Mouse (Mus musculus): Measurements from ENCODE around the gene Pard3. TPM values are rescaled to one million over a fixed set of nuclear protein-coding genes. Genes with fewer than 3 reads are reported as not detected.

Gene Pard3
- polyA plus RNA-seq, 1 experiment from 2014 or later, result 17.3 TPM

- WGBS, result 49% methylated on average over 6 of the region's 6 CpGs
- Histone ChIP-seq H3K9ac (ENCODE audit: low read depth, low read length) (no peak overlapping the region), H3K27ac (ENCODE audit: low read length) (0 out of 2 replicates have a peak overlapping the region, but pooled peaks have one; percentile 15), H3K36me3 (ENCODE audit: control insufficient read depth, insufficient read depth, low read length) (no peaks in the 10 kb centered on the region), H3K4me3 (ENCODE audit: low read length) (no peak overlapping the region), H3K4me1 (ENCODE audit: control insufficient read depth, insufficient read depth, low read length) (peaks cover 19% of the 10 kb centered on the region), H3K27me3 (replicated peaks; ENCODE audit: control insufficient read depth, insufficient read depth, low read length) (no peaks in the 10 kb centered on the region), H3K4me2 (ENCODE audit: low read depth, low read length) (no peak overlapping the region), H3K9me3 (ENCODE audit: control insufficient read depth, low read length) (no peaks in the 10 kb centered on the region)
- ATAC-seq, result peak; percentile 60
Measured at GRCm38 (mm10) chr8:127175160-127175836, 111.6 kb downstream of the Pard3 start.

- Histone ChIP-seq H3K9ac (ENCODE audit: low read depth, low read length) (no peak overlapping the region), H3K36me3 (ENCODE audit: control insufficient read depth, insufficient read depth, low read length) (no peaks in the 10 kb centered on the region), H3K27me3 (replicated peaks; ENCODE audit: control insufficient read depth, insufficient read depth, low read length) (no peaks in the 10 kb centered on the region), H3K4me3 (ENCODE audit: low read length) (no peak overlapping the region), H3K9me3 (ENCODE audit: control insufficient read depth, low read length) (no peaks in the 10 kb centered on the region), H3K4me2 (ENCODE audit: low read depth, low read length) (no peak overlapping the region), H3K27ac (ENCODE audit: low read length) (no peak overlapping the region), H3K4me1 (ENCODE audit: control insufficient read depth, insufficient read depth, low read length) (peaks cover 21% of the 10 kb centered on the region)
- WGBS, result 49% methylated on average over 4 of the region's 4 CpGs
- ATAC-seq, result no peak
Measured at GRCm38 (mm10) chr8:127178634-127179033, 114.9 kb downstream of the Pard3 start.

GRCm38 (mm10) chr8:127181246-127181645 lies 117.6 kb downstream of the Pard3 start:
- Histone ChIP-seq H3K36me3 (ENCODE audit: control insufficient read depth, insufficient read depth, low read length) (no peaks in the 10 kb centered on the region), H3K9ac (ENCODE audit: low read depth, low read length) (no peak overlapping the region), H3K27ac (ENCODE audit: low read length) (no peak overlapping the region), H3K9me3 (ENCODE audit: control insufficient read depth, low read length) (no peaks in the 10 kb centered on the region), H3K4me3 (ENCODE audit: low read length) (no peak overlapping the region), H3K4me2 (ENCODE audit: low read depth, low read length) (no peak overlapping the region), H3K4me1 (ENCODE audit: control insufficient read depth, insufficient read depth, low read length) (peaks cover 17% of the 10 kb centered on the region), H3K27me3 (replicated peaks; ENCODE audit: control insufficient read depth, insufficient read depth, low read length) (no peaks in the 10 kb centered on the region)
- WGBS, result 83% methylated on average over 3 of the region's 3 CpGs
- ATAC-seq, result no peak

- Histone ChIP-seq H3K36me3 (ENCODE audit: control insufficient read depth, insufficient read depth, low read length) (no peaks in the 10 kb centered on the region), H3K4me1 (ENCODE audit: control insufficient read depth, insufficient read depth, low read length) (peaks cover 17% of the 10 kb centered on the region), H3K4me3 (ENCODE audit: low read length) (no peak overlapping the region), H3K9me3 (ENCODE audit: control insufficient read depth, low read length) (no peaks in the 10 kb centered on the region), H3K4me2 (ENCODE audit: low read depth, low read length) (no peak overlapping the region), H3K9ac (ENCODE audit: low read depth, low read length) (no peak overlapping the region), H3K27ac (ENCODE audit: low read length) (no peak overlapping the region), H3K27me3 (replicated peaks; ENCODE audit: control insufficient read depth, insufficient read depth, low read length) (no peaks in the 10 kb centered on the region)
- 62% methylated on average over 3 of the region's 3 CpGs for WGBS
- no peak for ATAC-seq
Measured at GRCm38 (mm10) chr8:127182065-127182464, 118.4 kb downstream of the Pard3 start.

GRCm38 (mm10) chr8:127183533-127183932 lies 119.8 kb downstream of the Pard3 start:
- no peak overlapping the region for H3K4me3 ChIP-seq (ENCODE audit: low read length)
- no peak for ATAC-seq
- H3K9me3 ChIP-seq (ENCODE audit: control insufficient read depth, low read length), result no peaks in the 10 kb centered on the region
- no peaks in the 10 kb centered on the region for H3K36me3 ChIP-seq (ENCODE audit: control insufficient read depth, insufficient read depth, low read length)
- no peaks in the 10 kb centered on the region for H3K27me3 ChIP-seq (replicated peaks; ENCODE audit: control insufficient read depth, insufficient read depth, low read length)
- peaks cover 17% of the 10 kb centered on the region for H3K4me1 ChIP-seq (ENCODE audit: control insufficient read depth, insufficient read depth, low read length)
- H3K9ac ChIP-seq (ENCODE audit: low read depth, low read length), result no peak overlapping the region
- H3K27ac ChIP-seq (ENCODE audit: low read length), result no peak overlapping the region
- no peak overlapping the region for H3K4me2 ChIP-seq (ENCODE audit: low read depth, low read length)
- 29% methylated on average over 2 of the region's 2 CpGs for WGBS

- no peak overlapping the region for H3K27ac ChIP-seq (ENCODE audit: low read length)
- H3K4me1 ChIP-seq (ENCODE audit: control insufficient read depth, insufficient read depth, low read length), result peaks cover 17% of the 10 kb centered on the region
- H3K4me2 ChIP-seq (ENCODE audit: low read depth, low read length), result no peak overlapping the region
- no peaks in the 10 kb centered on the region for H3K36me3 ChIP-seq (ENCODE audit: control insufficient read depth, insufficient read depth, low read length)
- H3K9ac ChIP-seq (ENCODE audit: low read depth, low read length), result no peak overlapping the region
- no peaks in the 10 kb centered on the region for H3K27me3 ChIP-seq (replicated peaks; ENCODE audit: control insufficient read depth, insufficient read depth, low read length)
- WGBS, result 11% methylated on average over 4 of the region's 4 CpGs
- peak; percentile 78 for ATAC-seq
- H3K4me3 ChIP-seq (ENCODE audit: low read length), result no peak overlapping the region
- no peaks in the 10 kb centered on the region for H3K9me3 ChIP-seq (ENCODE audit: control insufficient read depth, low read length)
Measured at GRCm38 (mm10) chr8:127184025-127184424, 120.3 kb downstream of the Pard3 start.

GRCm38 (mm10) chr8:127185897-127186296 lies 122.2 kb downstream of the Pard3 start:
- WGBS, result 57% methylated on average over 7 of the region's 7 CpGs
- Histone ChIP-seq H3K27me3 (replicated peaks; ENCODE audit: control insufficient read depth, insufficient read depth, low read length) (no peaks in the 10 kb centered on the region), H3K4me3 (ENCODE audit: low read length) (no peak overlapping the region), H3K36me3 (ENCODE audit: control insufficient read depth, insufficient read depth, low read length) (no peaks in the 10 kb centered on the region), H3K4me1 (ENCODE audit: control insufficient read depth, insufficient read depth, low read length) (peaks cover 17% of the 10 kb centered on the region), H3K27ac (ENCODE audit: low read length) (no peak overlapping the region), H3K9ac (ENCODE audit: low read depth, low read length) (no peak overlapping the region), H3K4me2 (ENCODE audit: low read depth, low read length) (no peak overlapping the region), H3K9me3 (ENCODE audit: control insufficient read depth, low read length) (no peaks in the 10 kb centered on the region)
- ATAC-seq, result peak; percentile 19; the same call in 1 of the 2 replicates

GRCm38 (mm10) chr8:127188671-127189070 lies 125.0 kb downstream of the Pard3 start:
- ATAC-seq, result no peak
- Histone ChIP-seq H3K4me3 (ENCODE audit: low read length) (no peak overlapping the region), H3K9me3 (ENCODE audit: control insufficient read depth, low read length) (no peaks in the 10 kb centered on the region), H3K36me3 (ENCODE audit: control insufficient read depth, insufficient read depth, low read length) (no peaks in the 10 kb centered on the region), H3K9ac (ENCODE audit: low read depth, low read length) (no peak overlapping the region), H3K27me3 (replicated peaks; ENCODE audit: control insufficient read depth, insufficient read depth, low read length) (no peaks in the 10 kb centered on the region), H3K27ac (ENCODE audit: low read length) (no peak overlapping the region), H3K4me1 (ENCODE audit: control insufficient read depth, insufficient read depth, low read length) (peaks cover 8% of the 10 kb centered on the region), H3K4me2 (ENCODE audit: low read depth, low read length) (no peak overlapping the region)

- 40% methylated on average over 7 of the region's 7 CpGs for WGBS
- H3K27ac ChIP-seq (ENCODE audit: low read length), result no peak overlapping the region
- H3K9ac ChIP-seq (ENCODE audit: low read depth, low read length), result no peak overlapping the region
- no peak overlapping the region for H3K4me3 ChIP-seq (ENCODE audit: low read length)
- no peaks in the 10 kb centered on the region for H3K36me3 ChIP-seq (ENCODE audit: control insufficient read depth, insufficient read depth, low read length)
- no peaks in the 10 kb centered on the region for H3K27me3 ChIP-seq (replicated peaks; ENCODE audit: control insufficient read depth, insufficient read depth, low read length)
- peaks cover 3% of the 10 kb centered on the region; the same call in 1 of the 2 replicates for H3K4me1 ChIP-seq (ENCODE audit: control insufficient read depth, insufficient read depth, low read length)
- ATAC-seq, result no peak
- H3K4me2 ChIP-seq (ENCODE audit: low read depth, low read length), result no peak overlapping the region
- H3K9me3 ChIP-seq (ENCODE audit: control insufficient read depth, low read length), result no peaks in the 10 kb centered on the region
Measured at GRCm38 (mm10) chr8:127190350-127190749, 126.7 kb downstream of the Pard3 start.

GRCm38 (mm10) chr8:127191387-127191786 lies 127.7 kb downstream of the Pard3 start:
- H3K9ac ChIP-seq (ENCODE audit: low read depth, low read length), result no peak overlapping the region
- H3K4me1 ChIP-seq (ENCODE audit: control insufficient read depth, insufficient read depth, low read length), result no peaks in the 10 kb centered on the region
- WGBS, result 43% methylated on average over 5 of the region's 5 CpGs
- no peaks in the 10 kb centered on the region for H3K27me3 ChIP-seq (replicated peaks; ENCODE audit: control insufficient read depth, insufficient read depth, low read length)
- no peak overlapping the region for H3K4me2 ChIP-seq (ENCODE audit: low read depth, low read length)
- 0 out of 2 replicates have a peak, but pooled peaks have one; percentile 31 for ATAC-seq
- H3K4me3 ChIP-seq (ENCODE audit: low read length), result no peak overlapping the region
- no peak overlapping the region for H3K27ac ChIP-seq (ENCODE audit: low read length)
- no peaks in the 10 kb centered on the region for H3K36me3 ChIP-seq (ENCODE audit: control insufficient read depth, insufficient read depth, low read length)
- no peaks in the 10 kb centered on the region for H3K9me3 ChIP-seq (ENCODE audit: control insufficient read depth, low read length)

Measured in intestine, embryonic 16.5 days (tissue).